Mouse (Mus musculus): ENCODE data around the gene Noa1. TPM values are rescaled to one million over a fixed set of nuclear protein-coding genes. Genes with fewer than 3 reads are reported as not detected.

The Noa1 gene
- 11.9 TPM for polyA plus RNA-seq (2014; fragmentation: Illumina TruSeq; extraction: RNeasy Lipid Tissue Mini Kit (QIAGEN cat#74804); ENCODE audit: low read depth, low replicate concordance)

GRCm38 (mm10) chr5:77309924-77310772 lies at the start of gene Noa1, which contains the start of gene Polr2b:
TSS of gene Noa1 (minus strand) at chr5:77310084.
TSS of gene Polr2b (plus strand) at chr5:77310147.

GRCm38 (mm10) chr5:77265081-77265670 lies 44.7 kb downstream of the Noa1 start, which contains the start of gene Rest:
TSS of gene Rest (plus strand) at chr5:77265491.

Other genes starting within 250 kb of the Noa1 start
- gene Hopx, start 195.0 kb downstream of the Noa1 start, polyA plus RNA-seq (2014; fragmentation: Illumina TruSeq; extraction: RNeasy Lipid Tissue Mini Kit (QIAGEN cat#74804); ENCODE audit: low read depth, low replicate concordance): 25.3 TPM
- gene Spink2, start 98.6 kb downstream of the Noa1 start, polyA plus RNA-seq (2014; fragmentation: Illumina TruSeq; extraction: RNeasy Lipid Tissue Mini Kit (QIAGEN cat#74804); ENCODE audit: low read depth, low replicate concordance): not detected
- gene Rest, start 44.6 kb downstream of the Noa1 start, polyA plus RNA-seq (2014; fragmentation: Illumina TruSeq; extraction: RNeasy Lipid Tissue Mini Kit (QIAGEN cat#74804); ENCODE audit: low read depth, low replicate concordance): 21.9 TPM
- 53.0 TPM for gene Polr2b, start 63 bp upstream of the Noa1 start, polyA plus RNA-seq (2014; fragmentation: Illumina TruSeq; extraction: RNeasy Lipid Tissue Mini Kit (QIAGEN cat#74804); ENCODE audit: low read depth, low replicate concordance)
- 179 TPM for gene Igfbp7, start 98.0 kb upstream of the Noa1 start, polyA plus RNA-seq (2014; fragmentation: Illumina TruSeq; extraction: RNeasy Lipid Tissue Mini Kit (QIAGEN cat#74804); ENCODE audit: low read depth, low replicate concordance)

Measured in sigmoid colon, adult 10 weeks (tissue).